Mouse (Mus musculus): ENCODE results near the gene Fam78b.

Fam78b gene

DNA sequence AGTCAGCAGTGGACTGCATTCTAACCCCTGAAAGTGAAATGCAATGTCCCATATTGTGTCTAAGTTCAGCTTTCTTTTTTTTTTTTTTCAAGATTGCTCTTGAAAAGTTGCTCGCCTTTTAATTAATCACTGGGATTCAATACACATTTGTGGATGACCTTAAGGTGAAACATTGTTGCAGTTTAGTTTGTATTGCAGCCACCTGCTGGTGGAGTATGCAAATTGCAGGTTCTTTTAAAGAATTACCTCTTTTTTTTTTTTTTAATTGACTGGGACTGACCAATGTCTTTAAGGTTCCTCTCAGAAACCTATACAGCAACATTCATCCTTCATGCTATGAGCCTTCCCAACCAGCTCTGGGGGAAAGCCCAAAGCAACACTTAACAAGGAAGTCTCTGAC, 33.2 kb downstream of the Fam78b start:
- DNase-seq, result no peak

DNA sequence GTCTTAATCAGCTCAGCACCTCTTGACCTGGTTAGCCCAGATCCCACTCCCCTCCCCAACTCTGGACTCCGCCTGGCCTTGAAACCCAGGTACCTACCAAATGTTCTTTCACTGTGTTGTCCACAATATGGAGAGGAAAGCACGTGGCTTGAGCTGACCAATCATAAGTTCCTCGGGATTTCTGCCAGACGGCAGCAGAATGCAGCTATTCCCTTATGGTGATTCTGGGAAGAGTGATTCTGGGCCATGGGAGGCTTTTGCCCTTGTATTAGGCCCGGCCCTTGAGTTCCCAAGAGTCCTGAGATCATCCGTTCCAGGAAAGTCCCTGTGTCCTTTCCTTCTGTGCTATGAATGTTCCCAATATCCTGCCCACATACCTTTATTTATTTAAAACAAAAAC, 41.3 kb downstream of the Fam78b start:
- DNase-seq, result no peak

DNA sequence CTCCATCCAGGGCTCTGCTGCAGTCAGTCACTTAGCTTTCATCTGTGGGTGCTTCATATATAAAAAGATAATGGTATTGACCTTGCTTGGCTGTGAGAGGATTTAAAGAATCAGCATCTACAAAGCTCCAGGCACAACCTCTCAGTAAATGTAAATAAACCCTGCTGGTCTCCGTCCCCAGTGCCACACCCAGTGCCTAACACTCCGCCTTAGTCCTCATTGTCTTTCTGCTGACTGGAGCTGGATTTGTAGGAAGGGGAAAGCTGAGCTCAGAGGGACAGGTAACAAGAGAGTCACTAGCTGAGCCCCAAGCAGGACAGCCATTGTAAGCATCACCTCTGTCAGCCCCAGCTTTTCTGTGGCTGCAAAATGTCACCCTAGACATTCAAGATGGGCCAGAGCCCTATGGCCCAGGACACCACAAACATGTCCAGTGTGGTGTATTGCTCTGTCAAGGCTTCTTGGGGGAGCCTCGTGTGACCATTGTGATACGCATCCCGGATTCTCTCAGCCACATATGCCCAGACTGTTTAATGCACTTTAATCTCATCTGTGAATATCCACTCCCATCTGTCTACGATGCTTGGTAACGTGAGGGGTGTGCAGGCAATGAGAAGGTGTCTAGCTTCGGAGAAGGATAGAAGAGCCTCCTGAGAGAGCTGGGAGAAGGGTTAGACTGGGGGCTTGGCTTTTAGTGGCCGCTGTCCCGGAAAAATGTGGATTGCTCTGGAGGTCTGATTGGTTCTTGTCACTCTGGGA, 45.1 kb downstream of the Fam78b start:
- DNase-seq, result no peak

DNA sequence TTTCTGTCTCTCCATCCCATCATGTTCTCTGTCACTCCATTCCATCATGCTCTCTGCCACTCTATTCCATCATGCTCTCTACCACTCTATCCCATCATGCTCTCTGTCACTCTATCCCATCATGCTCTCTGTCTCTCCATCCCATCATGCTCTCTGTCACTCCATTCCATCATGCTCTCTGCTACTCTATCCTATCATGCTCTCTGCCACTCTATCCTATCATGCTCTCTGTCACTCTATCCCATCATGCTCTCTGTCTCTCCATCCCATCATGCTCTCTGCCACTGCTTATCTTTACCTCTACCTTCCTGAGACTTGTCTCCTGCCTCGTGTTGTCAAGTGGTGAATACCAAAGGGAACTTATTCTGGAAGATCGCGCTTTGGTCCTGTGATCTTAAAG, 49.6 kb downstream of the Fam78b start:
- no peak for DNase-seq

DNA sequence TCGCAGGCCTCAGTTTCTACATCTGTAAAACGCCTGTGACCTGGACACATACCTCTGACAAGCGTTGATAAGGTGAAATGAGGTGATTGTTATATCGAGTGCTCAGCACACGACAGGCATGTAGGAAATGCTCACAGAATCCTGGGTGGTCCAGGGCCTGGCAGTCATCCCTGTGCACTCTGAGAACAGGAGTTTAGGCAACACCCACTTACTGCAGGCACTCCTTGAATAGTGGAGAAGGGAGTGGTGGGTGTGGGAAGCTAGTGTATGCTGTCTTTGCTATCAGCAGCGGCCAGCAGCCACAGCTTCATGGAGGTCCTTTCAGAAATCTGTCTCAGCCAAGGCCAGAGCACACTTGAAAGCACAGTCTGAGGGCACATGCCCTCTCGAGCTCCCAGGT, 52.8 kb downstream of the Fam78b start:
- DNase-seq, result no peak

DNA sequence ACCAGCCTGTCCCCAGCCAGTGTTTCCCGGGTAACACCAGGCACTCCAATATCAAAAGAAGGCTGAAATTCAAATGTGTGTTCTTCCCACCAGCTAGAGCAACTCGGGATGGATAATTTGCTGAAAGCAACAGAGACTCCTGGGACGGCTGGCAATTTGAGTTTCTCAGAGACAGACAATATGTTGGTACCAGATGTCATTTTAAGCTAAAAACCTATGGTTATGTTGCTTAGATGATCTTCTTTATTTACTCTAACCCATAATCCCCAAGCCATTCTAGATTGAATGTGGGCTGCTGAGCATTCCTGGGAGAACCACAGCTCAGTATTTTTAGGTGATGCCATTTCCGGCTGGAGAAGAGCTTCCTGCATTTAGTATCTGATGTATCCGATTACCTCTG, 56.3 kb downstream of the Fam78b start:
- DNase-seq, result no peak

DNA sequence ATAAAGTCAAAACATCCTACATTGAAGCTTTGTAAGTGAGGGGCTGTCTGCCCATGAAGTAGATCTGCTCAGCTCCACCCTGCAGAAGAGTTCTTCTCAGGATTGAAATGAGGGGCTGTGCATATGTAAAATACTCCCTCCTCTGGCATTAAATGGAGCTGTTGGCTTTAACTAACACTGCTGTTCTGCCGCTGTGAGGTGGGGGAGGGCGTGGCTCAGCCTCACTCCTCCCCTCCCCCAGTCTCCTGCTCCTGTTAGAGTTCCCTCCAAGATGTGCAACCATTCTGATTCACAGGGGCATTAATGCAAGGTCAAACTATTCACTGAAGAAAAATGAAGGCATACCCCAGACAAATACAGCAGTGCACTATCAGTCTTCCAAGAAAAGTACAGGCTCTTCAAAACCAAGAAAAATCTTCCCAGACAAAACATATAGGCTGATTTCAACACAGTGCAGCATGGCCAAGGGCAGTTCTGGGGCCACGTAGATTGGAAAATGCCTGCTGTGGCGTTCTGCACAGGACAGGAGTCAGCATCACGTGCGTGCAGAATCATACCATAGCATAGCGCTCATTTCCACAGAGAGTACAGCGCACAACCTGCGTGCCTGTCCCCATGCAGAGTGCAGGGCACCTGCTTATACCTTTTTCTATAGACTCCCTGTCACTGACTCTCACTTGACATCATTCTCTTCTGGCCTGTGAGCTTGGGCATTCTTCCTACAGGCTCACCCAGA, 58.5 kb downstream of the Fam78b start:
- no peak for DNase-seq

DNA sequence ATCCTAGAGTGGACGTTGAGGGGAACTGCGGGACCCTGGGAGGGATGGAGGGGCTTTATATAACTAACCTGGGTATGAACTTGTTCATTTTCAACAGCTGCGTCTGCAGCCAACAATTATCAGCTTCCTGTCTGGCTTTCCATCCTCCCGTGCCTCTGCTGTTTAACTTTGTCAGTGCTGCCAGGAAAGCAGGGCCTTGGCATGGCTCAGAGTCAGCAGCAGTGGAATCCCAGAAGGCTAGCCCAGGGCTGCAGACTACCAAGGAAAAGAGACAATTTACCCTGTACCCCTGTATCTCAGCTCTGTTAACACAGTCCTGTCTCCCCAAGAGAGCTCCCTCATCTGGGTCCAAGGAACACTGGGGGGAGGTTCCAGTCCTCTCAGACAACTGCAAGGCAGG, 62.8 kb downstream of the Fam78b start:
- DNase-seq, result no peak

DNA sequence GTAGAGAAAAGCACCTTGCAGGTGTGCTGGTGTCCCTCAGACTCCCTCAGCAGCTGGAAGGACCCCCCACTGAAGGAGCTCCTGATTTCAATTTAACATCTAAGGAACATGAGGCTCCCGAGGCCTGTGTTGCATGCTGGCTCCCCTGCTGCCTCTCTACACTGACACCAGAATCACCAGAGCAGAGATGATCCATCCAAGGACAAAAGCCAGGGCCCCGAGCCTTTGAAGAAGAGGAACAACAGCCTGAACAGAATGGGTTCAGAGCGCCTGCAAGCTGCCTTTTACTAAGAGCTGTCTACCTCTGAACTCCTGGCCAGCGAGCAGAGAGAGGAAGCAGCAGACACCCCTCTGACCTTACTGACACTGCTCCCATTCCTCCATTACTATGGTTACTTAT, 64.3 kb downstream of the Fam78b start:
- DNase-seq, result no peak

DNA sequence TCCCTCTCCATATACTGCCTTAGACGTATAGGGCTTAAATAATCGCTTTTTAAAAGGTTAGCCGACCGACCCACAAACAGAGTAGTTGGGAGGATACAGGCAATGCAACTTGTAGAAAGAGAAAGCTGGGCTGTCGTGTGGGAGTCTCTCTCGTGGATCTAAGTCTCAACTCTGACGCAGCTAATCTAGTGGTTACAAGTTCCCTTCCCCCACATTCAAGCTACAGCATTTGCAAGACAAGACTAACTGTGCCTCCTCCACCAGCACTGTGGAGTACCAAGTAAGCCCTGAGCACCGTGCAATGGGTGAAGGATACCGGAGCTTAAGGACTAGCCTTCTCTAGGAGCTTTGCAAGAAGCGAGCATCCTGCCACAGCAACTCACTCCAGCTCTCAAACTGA, 64.8 kb downstream of the Fam78b start:
- DNase-seq, result no peak

DNA sequence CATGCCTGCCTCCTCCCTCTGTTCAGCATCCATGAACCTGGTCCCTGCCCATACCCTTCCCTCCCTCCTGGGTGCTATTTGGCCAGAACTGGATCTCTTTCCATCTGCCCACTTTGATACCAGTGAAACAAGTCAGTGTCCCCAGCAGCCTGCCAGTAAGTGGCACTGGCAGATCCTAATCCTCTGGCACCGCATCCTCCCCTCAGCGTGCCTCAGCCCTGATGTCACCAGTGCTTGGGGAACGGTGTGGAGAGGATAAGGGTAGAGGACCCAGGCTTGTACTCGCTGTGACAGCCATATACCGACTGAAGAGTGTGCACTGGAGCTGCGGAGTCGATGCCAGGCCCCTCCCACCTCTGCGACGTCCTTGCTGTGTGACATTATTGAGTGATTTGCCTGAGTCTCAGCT, 65.7 kb downstream of the Fam78b start:
- DNase-seq, result no peak

DNA sequence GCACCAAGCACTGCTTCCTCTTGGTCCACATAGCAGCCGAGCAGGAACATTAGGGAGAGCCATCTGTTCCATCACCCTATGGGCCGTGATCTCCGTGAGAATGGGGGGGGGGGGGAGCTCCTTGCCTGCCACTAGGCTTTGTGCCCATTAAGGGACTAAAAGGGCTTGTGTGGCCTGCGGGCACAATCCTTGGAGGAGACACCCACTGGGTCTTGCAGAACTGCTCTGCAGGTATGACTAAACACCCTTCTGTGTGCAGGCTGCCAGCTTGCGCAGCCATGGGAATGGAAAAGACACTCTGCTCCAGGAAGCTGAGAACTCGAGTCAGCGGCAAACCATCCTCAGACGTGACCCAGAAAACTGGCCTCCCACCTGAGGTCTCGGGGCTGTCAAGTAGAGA, 68.5 kb downstream of the Fam78b start:
- DNase-seq, result no peak

DNA sequence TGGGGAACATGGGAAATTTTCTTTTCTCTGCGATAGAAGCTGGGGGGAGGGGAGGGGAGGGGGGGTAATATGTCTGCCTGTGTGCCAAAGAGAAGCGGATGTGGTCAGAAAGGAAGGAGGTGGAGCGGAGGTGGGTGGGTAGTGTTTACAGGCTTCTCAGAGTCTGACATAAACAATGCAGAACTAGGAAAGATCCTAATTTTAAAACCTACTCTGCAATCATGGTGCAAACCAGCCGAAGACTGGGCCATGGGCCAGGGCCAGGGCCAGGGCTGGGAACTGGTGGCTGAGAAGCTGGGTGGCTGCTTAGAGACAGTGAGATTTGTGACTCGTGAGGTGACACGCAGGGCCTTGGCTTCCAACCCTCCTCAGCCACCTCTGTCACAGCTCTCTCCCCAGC, 69.1 kb downstream of the Fam78b start:
- no peak for DNase-seq

DNA sequence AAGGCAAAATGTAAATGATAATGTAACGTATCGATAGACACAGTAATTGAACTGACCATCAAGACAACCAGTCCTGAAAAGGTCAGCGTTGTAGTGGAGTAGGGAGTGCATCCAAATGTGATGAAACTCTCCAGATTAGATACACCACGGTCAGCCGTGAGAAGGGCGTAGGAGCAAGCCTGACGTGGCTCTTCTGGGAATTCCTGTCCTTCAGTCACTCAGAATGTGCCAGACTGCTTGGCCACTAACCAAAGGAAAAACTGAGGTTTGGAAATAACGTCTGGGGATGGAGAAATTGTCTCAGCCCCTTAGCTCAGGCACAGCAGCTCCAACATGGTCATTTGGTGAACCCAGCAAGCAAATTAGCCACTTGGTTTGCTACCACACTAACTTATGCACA, 74.5 kb downstream of the Fam78b start:
- no peak for DNase-seq

DNA sequence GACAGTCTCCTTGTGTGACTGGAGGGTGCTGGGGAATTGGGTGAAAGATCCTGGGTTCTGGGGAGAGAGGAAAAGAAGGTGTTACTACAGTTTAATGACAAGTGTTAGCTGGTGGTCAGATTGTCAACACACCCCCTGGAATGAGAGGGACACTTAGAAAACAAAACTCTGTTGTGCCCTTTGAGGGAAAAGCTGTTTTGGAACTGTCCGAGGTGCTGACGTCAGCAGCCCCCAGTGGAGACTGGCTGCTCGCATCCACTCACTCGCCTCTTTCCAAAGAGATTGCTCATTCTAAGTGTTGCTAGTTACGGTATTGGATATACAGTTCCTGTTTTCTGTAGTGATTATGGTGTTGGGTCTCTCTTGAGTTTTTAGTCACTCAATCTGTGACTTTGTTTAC, 78.3 kb downstream of the Fam78b start:
- DNase-seq, result peak; percentile 67

DNA sequence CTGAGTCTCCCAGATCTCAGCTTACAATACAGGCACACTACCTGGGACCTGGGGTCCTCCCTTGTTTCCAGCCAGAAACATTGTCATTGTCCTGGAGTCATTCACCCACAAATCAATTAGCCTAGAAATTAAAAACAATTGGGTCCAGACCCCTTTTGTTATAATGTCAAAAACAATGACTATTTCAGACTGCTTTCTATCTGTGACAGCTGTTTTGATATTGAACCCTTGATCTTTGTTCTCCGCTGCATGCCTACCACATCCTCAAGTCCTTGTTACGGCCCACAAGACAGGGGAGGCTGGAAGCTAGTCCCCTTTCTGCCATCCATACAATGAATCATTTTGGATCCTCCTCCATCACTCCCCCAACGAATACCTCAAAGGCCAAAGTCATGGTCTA, 80.7 kb downstream of the Fam78b start:
- DNase-seq, result no peak

DNA sequence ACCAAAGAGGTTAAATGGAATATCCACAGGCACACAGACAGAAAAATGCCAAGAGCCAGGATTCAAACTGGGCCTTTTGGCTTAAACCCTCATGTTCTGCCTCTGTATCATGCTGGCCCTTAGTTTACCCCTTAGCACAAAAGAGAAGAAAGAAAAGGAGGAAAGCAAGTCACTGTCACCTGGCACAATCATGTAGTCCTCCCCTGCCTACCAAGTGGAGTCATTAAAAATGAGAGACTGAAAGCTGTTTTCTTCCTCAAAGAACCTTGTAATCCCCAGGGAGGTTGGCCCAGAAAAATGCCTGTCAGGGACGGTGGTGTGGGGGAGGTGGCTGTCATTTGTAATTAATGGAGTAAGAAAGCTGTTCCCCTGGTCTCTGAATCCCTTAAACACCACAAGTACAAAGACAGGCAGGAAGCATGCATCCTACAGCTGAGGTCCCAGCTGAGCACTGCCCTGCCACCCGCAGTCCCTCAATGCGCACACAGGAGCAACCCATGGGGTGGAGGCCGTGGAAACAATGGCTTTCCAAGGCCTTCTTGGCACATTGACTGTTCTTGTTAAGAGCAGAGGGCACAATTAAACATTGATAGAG, 81.4 kb downstream of the Fam78b start:
- no peak for DNase-seq

DNA sequence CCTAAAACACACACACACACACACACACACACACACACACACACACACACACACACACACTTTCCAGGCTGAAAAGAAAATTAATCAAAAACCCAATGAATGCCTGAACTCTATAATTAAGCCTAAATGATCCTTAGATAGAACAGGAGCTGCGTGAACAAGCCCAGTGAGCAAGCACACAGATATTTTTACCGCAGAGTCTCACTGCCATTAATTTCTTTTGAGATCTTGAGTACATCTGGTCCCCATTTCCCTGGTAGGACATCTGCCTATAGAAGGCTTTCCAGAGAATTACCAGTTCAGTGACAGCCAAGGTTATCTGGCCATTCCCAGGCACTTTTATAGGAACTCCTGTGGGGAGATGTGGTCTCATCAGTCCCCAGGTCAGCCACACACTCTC, 82.0 kb downstream of the Fam78b start:
- no peak for DNase-seq

DNA sequence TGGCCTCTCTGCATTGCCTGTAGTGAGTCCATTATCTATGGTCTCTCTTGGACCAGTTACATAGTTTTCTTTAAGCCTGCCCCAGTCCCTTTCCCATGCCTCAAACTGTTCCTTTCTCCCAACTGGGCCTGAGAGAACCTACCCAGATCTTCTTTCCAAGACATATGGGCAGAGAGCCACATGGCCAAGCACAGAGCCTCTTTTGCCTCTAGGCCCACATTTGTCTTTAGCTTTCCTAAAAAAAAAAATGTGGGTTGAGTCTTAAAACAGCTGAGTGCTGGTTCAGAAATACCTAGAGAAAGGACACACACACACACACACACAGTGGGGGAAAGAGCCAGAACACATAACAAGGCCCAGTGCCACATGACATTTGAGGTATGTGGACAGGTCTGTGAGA, 83.1 kb downstream of the Fam78b start:
- DNase-seq, result no peak

DNA sequence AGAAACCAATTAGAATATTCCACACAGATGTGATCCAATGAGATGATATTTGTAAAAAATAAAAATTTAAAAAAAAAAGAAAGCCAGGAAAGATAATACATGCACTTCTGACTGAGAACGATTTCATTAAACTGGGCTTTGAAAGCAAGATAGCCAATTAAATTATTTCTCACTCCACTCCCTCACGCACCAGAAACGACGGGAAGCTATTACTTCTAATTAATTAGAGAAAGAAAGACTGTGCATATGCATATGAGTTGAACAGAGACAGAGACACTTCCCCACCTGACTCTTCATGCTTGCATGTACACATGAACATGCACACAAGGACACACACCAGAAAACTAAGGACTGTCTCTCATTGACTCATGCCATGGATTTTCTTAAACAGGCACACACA, 84.2 kb downstream of the Fam78b start:
- no peak for DNase-seq

DNA sequence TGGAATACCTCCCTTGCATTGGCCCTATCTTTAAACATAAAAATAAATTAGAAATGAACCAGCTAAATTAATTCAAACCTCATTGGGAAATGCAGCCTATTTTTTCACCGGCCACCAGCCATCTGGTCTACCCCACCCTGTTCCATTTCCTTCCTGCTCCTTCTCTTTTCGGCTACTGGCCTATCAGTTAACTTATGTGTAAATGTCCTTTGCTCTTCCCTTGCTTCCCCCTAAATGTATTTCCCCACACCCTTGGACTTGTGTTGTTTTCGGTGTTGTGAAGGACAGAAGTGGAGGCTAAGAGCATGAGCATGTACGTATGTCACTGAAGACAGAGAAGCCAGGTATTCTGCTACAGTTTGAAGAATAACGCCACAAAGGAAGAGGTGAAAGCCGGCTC, 89.2 kb downstream of the Fam78b start:
- DNase-seq, result no peak

DNA sequence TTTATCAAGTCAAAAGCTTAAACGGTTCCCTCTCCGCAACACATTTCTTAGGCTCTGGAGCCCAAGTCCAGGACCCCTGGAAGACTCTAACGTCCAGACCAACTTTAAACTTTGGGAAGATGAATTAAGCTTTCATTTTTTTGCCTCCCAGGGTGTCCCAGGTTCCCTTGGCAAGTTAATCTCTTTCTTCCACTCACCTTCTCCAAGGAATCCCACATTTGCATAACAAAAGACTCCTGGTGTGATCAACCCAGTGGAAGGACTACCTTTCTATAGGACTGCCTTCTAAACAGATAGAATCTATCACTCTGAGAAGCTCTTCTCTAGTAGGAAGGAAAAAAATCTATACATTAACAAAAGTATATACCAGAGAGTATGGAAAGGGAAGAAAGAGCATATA, 92.3 kb downstream of the Fam78b start:
- no peak for DNase-seq

DNA sequence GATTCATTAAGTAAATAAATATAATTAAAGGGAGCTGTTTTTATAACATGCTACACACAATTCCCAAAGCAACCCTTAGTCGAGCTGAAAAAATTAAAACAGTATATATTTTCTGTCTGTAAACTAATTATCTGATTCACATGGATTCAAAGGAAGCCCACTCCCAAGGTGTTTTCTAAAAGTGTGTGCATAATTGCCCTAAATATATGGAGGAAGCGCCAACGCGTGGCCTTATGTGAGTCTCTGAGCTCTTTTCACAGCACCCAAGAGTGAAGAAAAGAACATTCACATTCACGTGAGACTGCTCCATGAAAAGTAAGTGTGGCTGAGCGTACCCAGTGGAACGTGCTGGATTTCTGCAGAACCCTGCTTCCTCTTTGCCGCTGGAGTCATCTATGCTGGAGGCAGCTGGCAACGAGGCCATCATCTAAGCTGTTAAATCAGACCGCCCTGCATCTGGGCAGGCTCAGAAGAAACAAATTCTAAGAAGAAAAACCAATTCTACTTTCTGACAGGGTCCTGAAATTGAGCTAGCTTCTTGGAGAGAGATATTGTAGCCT, 93.5 kb downstream of the Fam78b start:
- no peak for DNase-seq

DNA sequence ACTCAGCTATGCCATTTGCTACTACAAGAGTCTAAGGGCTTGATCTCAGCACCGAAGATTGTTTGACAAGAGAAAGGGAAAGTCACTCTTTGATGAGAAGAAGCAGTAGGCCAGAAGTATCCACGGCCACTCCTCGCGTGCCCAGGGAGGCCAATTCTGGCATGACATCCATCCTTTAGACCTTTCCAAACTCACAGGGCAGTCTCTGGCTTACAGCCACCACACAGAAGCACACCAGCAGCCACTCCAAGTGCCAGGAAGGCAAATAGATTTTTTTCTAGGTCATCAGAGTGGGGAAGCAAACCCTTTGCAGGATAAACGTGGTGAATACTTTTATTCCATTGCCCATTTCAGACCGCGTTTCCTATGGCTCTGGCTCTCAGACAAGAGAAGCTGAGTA, 97.5 kb downstream of the Fam78b start:
- no peak for DNase-seq

Measured in kidney, postnatal 10 days (tissue).